In genomic region chr10:128015068-128015934, GRCm38 (mm10) we compare ENCODE assay signal across 8 mouse cellular contexts. TPM values are rescaled to one million over a fixed set of nuclear protein-coding genes. Genes with fewer than 3 reads are reported as not detected.
DNase-seq lines count a peak whose midpoint lies in the region; ATAC-seq and TF ChIP-seq lines count a peak whose summit lies in the region.

Gene Prim1 (plus strand): TSS chr10:128015168.

- H3K4me3 ChIP-seq in embryonic facial prominence, embryonic 11.5 days (ENCODE audit: low read depth, low read length) = peak within 1 kb of the TSS; percentile 53
- H3K4me3 ChIP-seq in kidney, adult 2 months (ENCODE audit: insufficient read depth, low read depth, low read length) = peak within 1 kb of the TSS; percentile 100
- H3K4me3 ChIP-seq in limb, embryonic 14.5 days (replicated peaks; ENCODE audit: low read length) = peak within 1 kb of the TSS; percentile 60
- peak within 1 kb of the TSS; percentile 66 for H3K4me3 ChIP-seq in midbrain, embryonic 16.5 days (ENCODE audit: low read depth, low read length)
- peak within 1 kb of the TSS; percentile 73 for H3K4me3 ChIP-seq in spleen, adult 2 months (ENCODE audit: extremely low read depth, insufficient read depth, insufficient read length)

- no peaks in the 10 kb centered on the region for H3K4me1 ChIP-seq in embryonic facial prominence, embryonic 11.5 days (ENCODE audit: control insufficient read depth, insufficient read depth, low read length)
- no peaks in the 10 kb centered on the region; the same call in 1 of the 2 replicates for H3K4me1 ChIP-seq in kidney, adult 2 months (ENCODE audit: control insufficient read depth, insufficient read depth, low read length)
- H3K4me1 ChIP-seq in limb, embryonic 14.5 days (ENCODE audit: control insufficient read depth, insufficient read depth, low read length) = no peaks in the 10 kb centered on the region
- H3K4me1 ChIP-seq in midbrain, embryonic 16.5 days (ENCODE audit: control insufficient read depth, insufficient read depth, low read length) = peaks cover 6% of the 10 kb centered on the region; the same call in 1 of the 2 replicates
- H3K4me1 ChIP-seq in spleen, adult 2 months (ENCODE audit: control insufficient read depth, insufficient read depth, insufficient read length) = no peaks in the 10 kb centered on the region

- peak; percentile 85; the same call in 1 of the 2 replicates for ATAC-seq in embryonic facial prominence, embryonic 11.5 days (replicated peaks; ENCODE audit: insufficient number of reproducible peaks, low FRiP score, low TSS enrichment, low read depth)
- peak; percentile 94 for ATAC-seq in limb, embryonic 14.5 days (ENCODE audit: low FRiP score, low read depth)
- peak; percentile 97 for ATAC-seq in midbrain, embryonic 16.5 days

- no peaks in the 10 kb centered on the region for H3K27me3 ChIP-seq in embryonic facial prominence, embryonic 11.5 days (ENCODE audit: control insufficient read depth, insufficient read depth, low read length)
- H3K27me3 ChIP-seq in kidney, adult 2 months (replicated peaks; ENCODE audit: control insufficient read depth, insufficient read depth, low read length) = no peaks in the 10 kb centered on the region
- no peaks in the 10 kb centered on the region for H3K27me3 ChIP-seq in limb, embryonic 14.5 days (ENCODE audit: control insufficient read depth, insufficient read depth, low read length)
- H3K27me3 ChIP-seq in midbrain, embryonic 16.5 days (ENCODE audit: control insufficient read depth, insufficient read depth, low read depth, low read length) = no peaks in the 10 kb centered on the region
- H3K27me3 ChIP-seq in spleen, adult 2 months (ENCODE audit: control insufficient read depth, insufficient read depth, low read length) = no peaks in the 10 kb centered on the region

- TF ChIP-seq CTCF in kidney, adult 2 months (conservative IDR thresholded peaks at IDR 0.05; ENCODE audit: insufficient read depth, insufficient read length, low read depth, low read length) = no peak
- TF ChIP-seq CTCF in spleen, adult 2 months (IDR thresholded peaks at IDR 0.05; ENCODE audit: extremely low read depth, insufficient read depth, insufficient read length, insufficient replicate concordance) = no peak

- DNase-seq in 3T3-L1 (ENCODE audit: low read depth, low spot score) = peak; percentile 84
- peak; percentile 69 for DNase-seq in adrenal gland, postnatal 25 days
- DNase-seq in embryonic facial prominence, embryonic 11.5 days (ENCODE audit: low spot score) = peak; percentile 92
- peak; percentile 82 to 89 for DNase-seq in heart, adult 18-20 months
- DNase-seq in kidney, adult 2 months = peak; percentile 90
- peak; percentile 80 for DNase-seq in limb, embryonic 14.5 days (ENCODE audit: low spot score)
- peak in 1 of 2 experiments; percentile 81 for DNase-seq in spleen, adult 2 months (ENCODE audit: low read depth in 1 of 2, low spot score in 2 of 2)

- peak within 1 kb of the TSS; percentile 61 for H3K9ac ChIP-seq in embryonic facial prominence, embryonic 11.5 days (replicated peaks; ENCODE audit: low read length)
- peak within 1 kb of the TSS; percentile 67 for H3K9ac ChIP-seq in limb, embryonic 14.5 days (ENCODE audit: low read depth, low read length, severe bottlenecking)
- peak within 1 kb of the TSS; percentile 64 for H3K9ac ChIP-seq in midbrain, embryonic 16.5 days (ENCODE audit: low read depth, low read length)

- H3K4me2 ChIP-seq in embryonic facial prominence, embryonic 11.5 days (ENCODE audit: low read depth, low read length) = peak within 1 kb of the TSS; percentile 40
- H3K4me2 ChIP-seq in limb, embryonic 14.5 days (replicated peaks; ENCODE audit: low read depth, low read length, severe bottlenecking) = peak within 1 kb of the TSS; percentile 55
- peak within 1 kb of the TSS; percentile 54 for H3K4me2 ChIP-seq in midbrain, embryonic 16.5 days (ENCODE audit: low read length)

- WGBS in embryonic facial prominence, embryonic 11.5 days = 7% methylated on average over 31 of the region's 31 CpGs
- 4% methylated on average over 31 of the region's 31 CpGs for WGBS in kidney, adult 2 months
- 6% methylated on average over 31 of the region's 31 CpGs for WGBS in limb, embryonic 14.5 days
- 6% methylated on average over 31 of the region's 31 CpGs for WGBS in midbrain, embryonic 16.5 days
- 3% methylated on average over 31 of the region's 31 CpGs for WGBS in spleen, adult 2 months

- 0 out of 2 replicates have a peak within 1 kb of the TSS, but pooled peaks have one; percentile 29 for H3K27ac ChIP-seq in embryonic facial prominence, embryonic 11.5 days (replicated peaks; ENCODE audit: low read depth, low read length)
- H3K27ac ChIP-seq in kidney, adult 2 months (ENCODE audit: insufficient read depth, low read depth, low read length) = no peak within 1 kb of the TSS
- peak within 1 kb of the TSS; percentile 76 for H3K27ac ChIP-seq in limb, embryonic 14.5 days (replicated peaks; ENCODE audit: low read depth, low read length)
- H3K27ac ChIP-seq in midbrain, embryonic 16.5 days (ENCODE audit: low read length) = no peak within 1 kb of the TSS
- H3K27ac ChIP-seq in spleen, adult 2 months (ENCODE audit: insufficient read depth, low read length) = no peak within 1 kb of the TSS

- TF ChIP-seq POLR2A in kidney, adult 2 months (IDR thresholded peaks at IDR 0.05; ENCODE audit: low read depth, low read length) = no peak
- TF ChIP-seq POLR2A in limb, embryonic 14.5 days (IDR thresholded peaks at IDR 0.05; ENCODE audit: borderline replicate concordance, extremely low read depth, insufficient read depth, insufficient read length) = 0 out of 2 replicates have a peak, but pooled peaks have one; percentile 15
- no peak for TF ChIP-seq POLR2A in spleen, adult 2 months (IDR thresholded peaks at IDR 0.05; ENCODE audit: low read depth, low read length)

- H3K36me3 ChIP-seq in embryonic facial prominence, embryonic 11.5 days (replicated peaks; ENCODE audit: control insufficient read depth, insufficient read depth, low read depth, low read length) = no peaks in the 10 kb centered on the region; the same call in 1 of the 2 replicates
- no peaks in the 10 kb centered on the region for H3K36me3 ChIP-seq in kidney, adult 2 months (ENCODE audit: control insufficient read depth, insufficient read depth, low read length)
- H3K36me3 ChIP-seq in limb, embryonic 14.5 days (ENCODE audit: control insufficient read depth, insufficient read depth, low read length) = peaks cover 14% of the 10 kb centered on the region; the same call in 1 of the 2 replicates
- no peaks in the 10 kb centered on the region for H3K36me3 ChIP-seq in midbrain, embryonic 16.5 days (ENCODE audit: control insufficient read depth, insufficient read depth, low read length)
- peaks cover 2% of the 10 kb centered on the region; the same call in 1 of the 2 replicates for H3K36me3 ChIP-seq in spleen, adult 2 months (ENCODE audit: control insufficient read depth, insufficient read depth, low read length)

- no peaks in the 10 kb centered on the region for H3K9me3 ChIP-seq in embryonic facial prominence, embryonic 11.5 days (replicated peaks; ENCODE audit: control insufficient read depth, low read length)
- no peaks in the 10 kb centered on the region for H3K9me3 ChIP-seq in limb, embryonic 14.5 days (ENCODE audit: control insufficient read depth, low read length)
- no peaks in the 10 kb centered on the region for H3K9me3 ChIP-seq in midbrain, embryonic 16.5 days (replicated peaks; ENCODE audit: control insufficient read depth, low read length, poor library complexity, severe bottlenecking)

RNA-seq across cellular contexts. Expression of gene Prim1, which starts in this region (rescaled TPM):
- 6.6 and 6.8 TPM in 2 replicates for total RNA-seq in adrenal gland, postnatal 25 days (2021)
- 121 and 132 TPM in 2 replicates for polyA plus RNA-seq in embryonic facial prominence, embryonic 11.5 days (2014; fragmentation: Nextera tagmentation; extraction: Ambion mirVana)
- 1 to 10 TPM; 1.5 to 2.2 TPM for total RNA-seq in heart, adult 18-20 months (2021)
- 3.4 and 3.6 TPM in 2 replicates for polyA plus RNA-seq in kidney, adult 2 months (2012; rRNA removed)
- polyA plus RNA-seq in limb, embryonic 14.5 days (2012; rRNA removed) = 47.6 and 59.5 TPM in 2 replicates
- polyA plus RNA-seq in limb, embryonic 14.5 days (2014; fragmentation: Nextera tagmentation; extraction: Ambion mirVana) = 73.9 and 76.5 TPM in 2 replicates
- polyA plus RNA-seq in midbrain, embryonic 16.5 days (2015; fragmentation: Nextera tagmentation; extraction: Ambion mirVana) = 37.4 and 40.1 TPM in 2 replicates
- polyA plus RNA-seq in spleen, adult 2 months (2012; rRNA removed) = 3.9 and 4.2 TPM in 2 replicates

Comparison
In these comparisons a context has a peak if more than half of its experiments do, and no peak if none do; other contexts are left out.
1. H3K27ac ChIP-seq: peak in embryonic facial prominence, embryonic 11.5 days (single experiment) and limb, embryonic 14.5 days (single experiment); none in kidney, adult 2 months (single experiment), midbrain, embryonic 16.5 days (single experiment) and spleen, adult 2 months (single experiment).
2. Peak in every context shown above with its lines, with median percentiles within 50 percentile points of each other: ATAC-seq, H3K4me2 ChIP-seq, H3K4me3 ChIP-seq and H3K9ac ChIP-seq.